Mouse (Mus musculus) limb, embryonic 10.5 days (tissue): ENCODE results near the gene Exoc3l. TPM values are rescaled to one million over a fixed set of nuclear protein-coding genes. Genes with fewer than 3 reads are reported as not detected.
A peak's percentile ranks its signal among the peaks of the same experiment; 100 is the strongest.

ENCODE experiments used
- DNase-seq: peaks from one replicate; pipeline ENCODE4 v3.0.0-alpha.2; 2017; ENCODE audit warnings: low spot score
- H3K27ac ChIP-seq: fragments of 300-500 bp; sonication (generic); 2 replicates; pipeline ENCODE4 v1.5.1; 2016; ENCODE audit warnings: mild to moderate bottlenecking
- H3K27me3 ChIP-seq: fragments of 300-500 bp; sonication (generic); 2 replicates; pipeline ENCODE4 v1.6.1; 2016; ENCODE audit warnings: low read depth, mild to moderate bottlenecking; ENCODE audit not compliant: poor library complexity, severe bottlenecking
- H3K36me3 ChIP-seq: fragments of 300-500 bp; sonication (generic); 2 replicates; pipeline ENCODE4 v1.6.1; 2016; ENCODE audit warnings: mild to moderate bottlenecking, moderate library complexity
- H3K4me1 ChIP-seq: fragments of 300-500 bp; sonication (generic); 2 replicates; pipeline ENCODE4 v1.6.1; 2016
- H3K4me3 ChIP-seq: fragments of 300-500 bp; sonication (generic); 2 replicates; pipeline ENCODE4 v1.5.1; 2016; ENCODE audit warnings: mild to moderate bottlenecking, moderate library complexity
- H3K9me3 ChIP-seq: fragments of 300-500 bp; sonication (generic); replicated peaks from 2 replicates; pipeline ENCODE4 v1.6.1; 2016; ENCODE audit warnings: mild to moderate bottlenecking
- WGBS: fragments of 180-500 bp; shearing (Covaris S2); methylation state at CpG from one replicate; pipeline ENCODE4 v1.1.7; 2016; 5-methylcytosine and 5-hydroxymethylcytosine counted together
- polyA plus RNA-seq: library from polyadenylated mRNA; unstranded; fragments of >200 nt; fragmentation: Nextera tagmentation; extraction: Ambion mirVana; gene quantifications from 2 replicates; pipeline ENCODE4 v1.2.1, GENCODE M21; 2016

The Exoc3l gene
- polyA plus RNA-seq = 11.5 and 15.1 TPM in 2 replicates

- peak within 1 kb of the TSS; percentile 91; the same call in 1 of the 2 replicates for H3K27ac ChIP-seq
- peaks cover 21% of the 10 kb centered on the region for H3K27me3 ChIP-seq
- H3K9me3 ChIP-seq = no peaks in the 10 kb centered on the region
- peak within 1 kb of the TSS; percentile 95 for H3K4me3 ChIP-seq
- peaks cover 25% of the 10 kb centered on the region for H3K36me3 ChIP-seq
- DNase-seq = no peak
- 65% methylated on average over 11 of the region's 11 CpGs for WGBS
- H3K4me1 ChIP-seq = peaks cover 34% of the 10 kb centered on the region
These were observed at the start of gene Exoc3l for GRCm38 (mm10) chr8:105295895-105296573. TSS of gene Exoc3l (minus strand) at chr8:105296101.

DNA sequence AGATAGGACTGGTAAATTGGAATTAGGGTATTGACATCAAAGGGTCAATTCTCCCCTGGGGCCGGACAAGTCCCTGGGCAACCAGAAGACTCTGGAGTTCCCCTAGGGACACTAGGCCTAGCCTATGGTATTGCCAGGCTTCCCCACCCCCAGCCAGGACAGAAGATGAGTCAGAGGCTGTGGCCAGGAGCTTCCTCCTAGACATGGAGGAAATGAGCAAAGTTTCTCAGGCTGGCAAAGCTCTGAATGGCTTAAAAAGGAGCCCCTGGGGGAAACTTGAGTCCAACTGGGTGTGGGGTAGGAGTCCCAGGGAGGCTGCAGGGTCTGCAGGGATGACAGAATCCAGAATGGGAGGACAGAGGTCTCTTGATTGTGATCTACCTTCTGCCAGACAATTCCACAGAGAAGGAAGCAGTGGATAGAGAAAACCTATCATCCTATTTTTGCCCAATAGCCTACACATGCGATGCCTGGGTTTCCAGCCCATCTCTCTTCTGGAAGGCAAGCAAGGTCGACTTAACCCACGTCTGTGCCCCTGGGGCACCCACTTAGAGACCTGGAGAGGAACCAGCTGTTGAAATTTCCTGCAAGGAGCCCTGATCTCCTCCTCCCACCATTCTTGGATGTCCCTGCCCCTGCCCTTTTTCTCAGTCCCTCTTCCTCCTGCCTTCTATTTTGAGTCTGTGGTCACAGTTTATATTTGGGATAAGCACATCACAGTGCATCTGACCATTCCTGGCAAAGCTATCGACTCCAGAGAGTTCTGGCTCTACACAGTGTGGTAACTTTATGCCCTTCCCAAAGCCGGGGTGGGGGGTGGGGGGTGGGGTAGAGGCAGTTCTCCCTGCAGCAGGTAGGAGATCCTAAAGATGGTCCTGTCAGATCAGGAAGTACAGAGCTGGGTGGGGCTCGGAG lies 49.4 kb upstream of the Exoc3l start:
- Histone ChIP-seq H3K9me3 (no peaks in the 10 kb centered on the region), H3K36me3 (no peaks in the 10 kb centered on the region), H3K4me3 (no peak overlapping the region), H3K27ac (peak overlapping the region; percentile 88; the same call in 1 of the 2 replicates), H3K27me3 (0 out of 2 replicates have a peak, but pooled peaks cover 4% of the 10 kb centered on the region), H3K4me1 (peaks cover 53% of the 10 kb centered on the region)
- 67% methylated on average over 7 of the region's 7 CpGs for WGBS
- DNase-seq = no peak

DNA sequence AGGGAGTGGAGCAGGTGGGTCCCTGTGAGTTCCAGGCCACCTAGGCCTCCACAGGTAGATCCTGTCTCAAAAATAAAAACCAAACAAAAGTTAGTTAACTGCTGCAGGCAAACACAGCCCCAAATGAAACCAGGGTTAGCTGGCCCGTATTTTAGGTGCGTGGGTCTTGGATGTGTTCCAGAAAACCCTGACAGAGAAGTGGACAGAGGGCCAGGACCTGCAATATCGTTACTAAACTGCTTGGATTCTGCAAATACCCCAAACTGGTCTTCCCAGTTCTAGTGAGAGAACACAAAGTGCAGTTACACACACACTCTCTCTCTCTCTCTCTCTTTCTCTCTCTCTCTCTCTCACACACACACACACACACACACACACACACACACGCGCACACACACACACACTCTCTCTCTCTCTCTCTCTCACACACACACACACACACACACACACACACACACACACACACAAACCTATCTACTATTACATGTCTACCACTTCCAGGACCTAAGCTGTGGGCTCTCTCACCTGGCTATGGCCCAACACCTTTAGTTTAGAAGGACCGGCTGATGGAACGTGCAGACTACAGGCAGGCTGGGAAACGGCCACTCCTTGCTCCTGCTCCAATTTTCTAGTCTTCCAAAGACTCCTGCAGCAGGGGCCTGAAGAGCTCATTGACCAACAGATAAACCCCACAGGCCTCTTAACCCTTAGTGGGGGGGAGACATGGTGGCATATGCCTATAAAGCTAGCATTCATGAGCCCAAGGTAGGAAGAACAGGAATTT lies 48.1 kb upstream of the Exoc3l start:
- 82% methylated on average over 8 of the region's 8 CpGs for WGBS
- H3K27me3 ChIP-seq = no peaks in the 10 kb centered on the region
- DNase-seq = no peak
- H3K9me3 ChIP-seq = no peaks in the 10 kb centered on the region
- 0 out of 2 replicates have a peak, but pooled peaks cover 4% of the 10 kb centered on the region for H3K36me3 ChIP-seq
- no peak overlapping the region for H3K27ac ChIP-seq
- peaks cover 43% of the 10 kb centered on the region for H3K4me1 ChIP-seq
- H3K4me3 ChIP-seq = no peak overlapping the region

GRCm38 (mm10) chr8:105342768-105343167 lies 46.9 kb upstream of the Exoc3l start:
- peaks cover 33% of the 10 kb centered on the region for H3K4me1 ChIP-seq
- no peak overlapping the region for H3K4me3 ChIP-seq
- DNase-seq = no peak
- no peaks in the 10 kb centered on the region for H3K9me3 ChIP-seq
- H3K27me3 ChIP-seq = no peaks in the 10 kb centered on the region
- WGBS = 82% methylated on average over 4 of the region's 4 CpGs
- H3K36me3 ChIP-seq = peaks cover 14% of the 10 kb centered on the region
- no peak overlapping the region for H3K27ac ChIP-seq

GRCm38 (mm10) chr8:105341399-105341798 lies 45.5 kb upstream of the Exoc3l start:
- 56% methylated on average over 8 of the region's 8 CpGs for WGBS
- H3K4me1 ChIP-seq = peaks cover 20% of the 10 kb centered on the region
- DNase-seq = no peak

GRCm38 (mm10) chr8:105339886-105340635 lies 44.2 kb upstream of the Exoc3l start:
- peaks cover 8% of the 10 kb centered on the region for H3K27me3 ChIP-seq
- H3K4me3 ChIP-seq = no peak overlapping the region
- 0 out of 2 replicates have a peak, but pooled peaks cover 9% of the 10 kb centered on the region for H3K4me1 ChIP-seq
- DNase-seq = no peak
- H3K27ac ChIP-seq = no peak overlapping the region
- H3K9me3 ChIP-seq = no peaks in the 10 kb centered on the region
- 74% methylated on average over 6 of the region's 6 CpGs for WGBS
- peaks cover 41% of the 10 kb centered on the region for H3K36me3 ChIP-seq

More at GRCm38 (mm10) chr8:105341399-105341798, 45.5 kb upstream of the Exoc3l start:
- peaks cover 28% of the 10 kb centered on the region for H3K36me3 ChIP-seq
- H3K9me3 ChIP-seq = no peaks in the 10 kb centered on the region
- peaks cover 8% of the 10 kb centered on the region for H3K27me3 ChIP-seq
- no peak overlapping the region for H3K4me3 ChIP-seq
- no peak overlapping the region for H3K27ac ChIP-seq

DNA sequence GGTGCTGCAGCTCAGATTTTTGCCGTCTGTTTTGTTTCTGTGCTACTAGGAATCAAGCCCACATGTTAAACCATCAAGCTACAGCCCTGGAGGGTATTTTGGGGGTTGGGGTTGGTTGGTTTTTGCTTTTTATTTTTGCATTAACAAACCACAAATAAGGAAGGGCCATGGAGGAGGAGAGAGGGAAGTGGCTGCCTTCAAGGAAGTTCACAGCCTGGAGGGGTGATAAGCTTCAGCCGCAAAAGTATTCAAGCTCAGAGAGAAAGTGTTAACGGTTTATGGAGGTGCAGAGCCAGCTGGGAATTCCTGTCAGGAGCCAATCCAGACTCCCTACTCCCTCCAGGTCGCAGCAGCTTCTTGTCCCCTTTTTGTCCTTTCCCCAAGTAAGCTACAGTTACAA lies 43.1 kb upstream of the Exoc3l start:
- Histone ChIP-seq H3K4me1 (0 out of 2 replicates have a peak, but pooled peaks cover 9% of the 10 kb centered on the region), H3K36me3 (peaks cover 52% of the 10 kb centered on the region)
- no peak for DNase-seq

GRCm38 (mm10) chr8:105336373-105337130 lies 40.7 kb upstream of the Exoc3l start:
- no peak for DNase-seq
- H3K4me3 ChIP-seq = no peak overlapping the region
- no peaks in the 10 kb centered on the region for H3K9me3 ChIP-seq
- peaks cover 8% of the 10 kb centered on the region for H3K27me3 ChIP-seq
- H3K36me3 ChIP-seq = peaks cover 76% of the 10 kb centered on the region
- H3K4me1 ChIP-seq = 0 out of 2 replicates have a peak, but pooled peaks cover 9% of the 10 kb centered on the region
- WGBS = 40% methylated on average over 32 of the region's 32 CpGs
- no peak overlapping the region for H3K27ac ChIP-seq

More for the DNA sequence above, 43.1 kb upstream of the Exoc3l start:
- no peaks in the 10 kb centered on the region for H3K9me3 ChIP-seq
- H3K27me3 ChIP-seq = peaks cover 8% of the 10 kb centered on the region
- 26% methylated on average over 4 of the region's 4 CpGs for WGBS
- H3K4me3 ChIP-seq = no peak overlapping the region
- H3K27ac ChIP-seq = no peak overlapping the region

DNA sequence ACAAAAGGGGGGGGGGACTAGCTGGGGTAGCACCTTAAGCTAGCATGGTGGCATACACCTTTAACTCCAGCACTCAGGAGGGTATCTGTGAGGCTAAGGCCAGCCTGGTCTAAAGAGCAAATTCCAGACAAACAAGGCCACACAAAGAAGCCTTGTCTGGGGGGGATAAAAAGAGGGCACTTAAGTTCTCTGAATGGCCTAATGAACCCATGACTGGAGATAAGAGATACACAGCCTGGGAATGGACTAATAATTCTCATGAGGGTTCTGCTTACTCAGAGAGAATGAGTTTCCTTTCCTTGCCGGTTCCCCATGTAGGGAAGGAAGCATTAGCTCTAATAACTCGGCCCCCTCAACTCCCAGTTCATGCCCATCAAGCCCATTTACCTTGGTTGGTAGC lies 36.6 kb upstream of the Exoc3l start:
- H3K4me3 ChIP-seq = no peak overlapping the region
- peaks cover 8% of the 10 kb centered on the region for H3K27me3 ChIP-seq
- 86% methylated on average over 2 of the region's 2 CpGs for WGBS
- H3K36me3 ChIP-seq = peaks cover 98% of the 10 kb centered on the region
- no peak overlapping the region for H3K27ac ChIP-seq
- H3K9me3 ChIP-seq = no peaks in the 10 kb centered on the region
- DNase-seq = no peak
- peaks cover under 1% of the 10 kb centered on the region for H3K4me1 ChIP-seq

- H3K4me1 ChIP-seq = peaks cover 6% of the 10 kb centered on the region
- H3K4me3 ChIP-seq = no peak overlapping the region
- peaks cover 4% of the 10 kb centered on the region; the same call in 1 of the 2 replicates for H3K27me3 ChIP-seq
- H3K27ac ChIP-seq = no peak overlapping the region
- peaks cover 95% of the 10 kb centered on the region for H3K36me3 ChIP-seq
- no peaks in the 10 kb centered on the region for H3K9me3 ChIP-seq
- WGBS = 97% methylated on average over 9 of the region's 9 CpGs
- DNase-seq = no peak
These were observed 36.0 kb upstream of the Exoc3l start for GRCm38 (mm10) chr8:105331931-105332330.

DNA sequence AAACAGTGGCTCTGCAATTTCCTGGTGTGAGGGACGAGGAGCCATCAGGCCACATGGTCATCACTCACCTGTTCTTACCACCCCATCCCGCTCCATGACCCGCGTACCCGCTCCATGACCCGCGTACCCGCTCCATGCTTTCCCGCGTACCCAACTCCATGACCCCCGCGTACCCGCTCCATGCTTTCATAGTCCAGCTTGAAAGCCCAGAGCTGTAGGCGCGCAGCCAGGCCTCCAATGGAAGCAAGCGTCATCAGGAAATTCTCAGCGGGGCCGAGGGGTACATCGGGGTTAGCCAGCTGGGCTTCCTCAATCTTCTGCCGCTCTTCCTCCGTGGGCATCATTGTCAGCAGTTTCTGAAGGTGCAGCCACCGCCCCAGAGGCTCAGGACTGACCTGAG lies 35.6 kb upstream of the Exoc3l start:
- DNase-seq = no peak
- Histone ChIP-seq H3K9me3 (no peaks in the 10 kb centered on the region), H3K4me3 (no peak overlapping the region), H3K36me3 (peaks cover 90% of the 10 kb centered on the region), H3K4me1 (peaks cover 8% of the 10 kb centered on the region), H3K27me3 (no peaks in the 10 kb centered on the region), H3K27ac (no peak overlapping the region)
- 96% methylated on average over 22 of the region's 22 CpGs for WGBS
